Mouse (Mus musculus) small intestine, adult 2 months (tissue): ENCODE measurements around the gene AW549877.

ENCODE experiments used
- CTCF ChIP-seq: fragments of 200-500 bp; IDR thresholded peaks from 2 replicates; pipeline ENCODE4 v1.5.1; 2012; ENCODE audit warnings: low read depth, mild to moderate bottlenecking, control low read depth, inconsistent platforms, low read length, moderate library complexity, mixed read lengths; ENCODE audit not compliant: insufficient replicate concordance, insufficient read length; ENCODE audit errors: extremely low read depth
- POLR2A ChIP-seq: fragments of 200-500 bp; IDR thresholded peaks from 2 replicates; pipeline ENCODE4 v1.6.1; 2012; ENCODE audit warnings: low read depth, mild to moderate bottlenecking, control low read depth, inconsistent platforms, low read length, moderate library complexity

- no peak for TF ChIP-seq CTCF
- no peak for TF ChIP-seq POLR2A
Observed at GRCm38 (mm10) chr15:3933466-3933865, 62.1 kb downstream of the AW549877 start.
